Mouse (Mus musculus) induced T-regulatory cell, adult 2 months (primary cell): ENCODE data around the gene Clrn2.

ENCODE experiments used
- DNase-seq: peaks from one replicate; pipeline ENCODE4 v3.0.0-alpha.2; 2012; ENCODE audit warnings: low read depth

The Clrn2 gene

DNA sequence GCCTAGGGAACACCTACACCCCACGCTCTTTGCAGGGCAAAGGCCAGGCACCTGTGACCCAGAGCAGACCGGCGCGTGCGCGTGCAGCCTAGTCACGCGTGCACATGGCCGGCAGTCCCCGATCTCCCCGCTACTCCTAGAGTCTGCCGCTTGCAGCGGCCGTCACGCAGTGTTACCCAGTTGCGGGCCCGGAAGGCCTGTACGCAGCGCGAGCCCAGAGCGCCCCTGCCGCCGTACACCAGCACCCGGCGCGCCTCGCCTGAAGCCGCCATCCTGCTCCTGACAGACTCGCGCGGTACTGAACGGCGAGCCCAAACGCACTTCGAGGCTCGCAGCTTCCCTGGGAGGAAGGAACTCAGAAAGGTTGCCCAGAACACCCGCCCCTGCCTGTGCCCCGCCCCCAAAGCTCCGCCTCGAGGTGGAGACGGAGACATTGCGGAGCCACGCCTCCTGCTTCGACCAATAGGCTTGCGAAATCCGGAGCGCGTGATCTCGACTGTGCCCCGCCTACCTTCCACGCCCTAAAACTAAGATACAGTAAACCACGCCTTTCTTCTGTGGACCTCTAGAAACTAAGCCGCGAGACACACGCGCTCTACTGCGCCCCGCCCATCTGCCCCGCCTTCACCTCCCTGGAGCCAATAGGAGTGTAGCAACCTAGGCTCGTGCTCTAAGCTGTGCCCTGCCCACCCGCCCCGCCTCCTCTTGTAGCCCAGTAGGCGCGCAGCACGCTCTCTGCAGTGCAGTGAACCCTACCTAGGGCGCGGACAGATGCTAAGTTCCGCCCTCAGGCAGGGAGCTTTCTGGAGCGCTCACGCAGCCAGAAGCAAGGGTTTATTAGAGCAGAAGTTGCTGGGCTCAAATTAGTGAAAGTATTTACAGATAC lies 3.5 kb upstream of the Clrn2 start, which contains the start of gene Qdpr:
Gene Qdpr (minus strand): TSS at position 406 of the 886 bp plus-strand sequence.
- peak; percentile 99 for DNase-seq

DNA sequence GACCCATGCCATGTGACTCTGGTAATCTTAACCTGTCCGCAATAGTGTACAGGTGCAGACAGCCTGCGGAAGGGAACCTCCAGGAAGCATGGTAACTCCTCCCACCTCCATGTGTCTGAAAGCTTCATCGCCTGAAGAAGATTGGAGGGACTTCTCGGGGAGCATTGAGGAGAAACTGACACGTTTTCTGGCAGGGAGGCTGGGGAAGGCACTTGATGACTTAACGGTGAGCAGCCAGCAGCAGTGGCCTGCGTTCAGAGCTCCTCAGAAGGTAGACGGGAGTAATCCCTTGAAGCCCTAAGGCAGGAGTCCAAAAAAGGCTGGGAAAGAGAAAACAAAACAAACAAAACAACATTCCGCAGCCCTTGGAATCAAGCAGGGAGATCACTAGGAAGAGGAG lies 905 bp downstream of the Clrn2 start:
- DNase-seq, result no peak

DNA sequence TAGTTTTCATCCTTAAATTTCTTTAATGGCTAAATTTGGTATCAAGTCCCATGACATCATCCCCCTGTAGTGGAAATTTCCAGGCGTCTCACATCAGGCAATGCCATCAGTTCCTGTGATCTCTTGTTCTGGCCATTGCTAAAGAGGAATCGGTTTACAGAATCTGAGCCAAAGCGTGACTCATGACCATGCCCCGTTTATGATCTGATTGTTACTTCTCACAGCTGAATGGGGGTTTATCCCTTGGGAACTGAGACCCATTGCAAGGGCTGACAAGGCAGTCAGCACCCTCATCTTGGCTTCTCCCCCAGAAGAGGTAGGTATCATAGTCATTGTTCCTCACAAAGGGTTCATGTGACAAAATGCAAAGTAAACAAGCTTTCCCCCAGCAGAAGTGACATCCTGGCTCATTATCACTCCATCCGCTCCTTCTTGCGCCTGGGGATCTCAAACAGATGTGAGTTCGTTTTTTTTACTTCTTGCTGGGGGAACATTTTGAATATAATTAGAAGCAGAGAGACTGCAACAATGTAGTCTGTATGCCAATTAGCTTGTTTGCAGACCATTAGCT lies 19.4 kb downstream of the Clrn2 start:
- DNase-seq, result no peak

DNA sequence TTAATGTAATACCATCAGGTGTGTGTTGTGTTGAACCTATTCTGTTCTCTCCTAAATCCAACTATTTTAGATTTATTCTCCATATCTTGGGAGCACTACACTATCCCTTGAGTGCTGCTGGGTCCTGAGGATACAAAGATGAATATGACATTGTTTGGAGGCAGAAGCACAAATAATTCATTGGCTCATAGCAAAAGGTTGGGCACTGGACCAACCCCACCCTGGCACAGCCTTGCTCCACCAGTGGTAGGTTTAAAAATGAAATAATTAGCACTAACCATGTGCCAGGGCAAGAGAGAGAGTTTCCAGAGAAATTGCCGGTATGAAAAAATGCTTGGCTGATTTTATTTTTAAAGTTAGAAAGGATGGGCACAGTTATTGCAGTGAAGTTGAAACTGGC lies 20.0 kb downstream of the Clrn2 start:
- DNase-seq, result no peak

DNA sequence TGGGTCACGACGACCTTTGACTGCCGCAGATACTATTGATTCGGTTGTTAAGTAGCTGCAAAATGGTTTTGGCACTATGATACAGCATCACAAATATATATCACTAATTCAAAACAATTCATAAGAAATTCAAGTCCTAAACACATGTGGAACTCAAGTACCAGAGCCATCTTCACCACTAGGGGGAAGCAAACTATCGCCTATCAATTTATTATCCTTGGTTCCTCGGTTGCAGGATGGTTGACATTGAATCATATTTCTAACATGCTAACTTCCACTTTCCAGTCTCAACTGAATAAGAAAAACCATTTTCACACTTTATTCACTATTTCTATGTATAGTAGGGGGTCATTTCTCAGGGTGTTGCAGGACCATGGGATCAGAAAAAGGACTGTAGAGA lies 20.7 kb downstream of the Clrn2 start:
- DNase-seq, result peak; percentile 80

DNA sequence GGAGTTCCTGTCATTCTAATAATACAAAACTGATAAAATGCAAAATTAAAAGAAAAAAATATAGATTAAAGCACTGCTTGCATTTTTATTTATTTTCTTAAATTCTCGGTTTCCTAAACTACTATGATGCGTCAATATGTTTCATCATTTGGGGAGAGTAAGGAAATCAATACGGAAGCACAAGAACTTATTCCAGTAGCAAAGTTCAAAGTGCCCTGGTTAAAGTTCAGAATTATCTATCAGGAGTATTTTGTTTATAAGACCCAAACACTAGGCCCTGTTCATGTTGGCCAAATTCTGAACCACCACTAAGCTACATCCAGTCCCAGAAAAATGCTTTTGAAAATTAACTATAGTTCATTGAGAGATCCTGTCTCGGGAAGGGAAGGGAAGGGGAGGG lies 21.2 kb downstream of the Clrn2 start:
- DNase-seq, result no peak

DNA sequence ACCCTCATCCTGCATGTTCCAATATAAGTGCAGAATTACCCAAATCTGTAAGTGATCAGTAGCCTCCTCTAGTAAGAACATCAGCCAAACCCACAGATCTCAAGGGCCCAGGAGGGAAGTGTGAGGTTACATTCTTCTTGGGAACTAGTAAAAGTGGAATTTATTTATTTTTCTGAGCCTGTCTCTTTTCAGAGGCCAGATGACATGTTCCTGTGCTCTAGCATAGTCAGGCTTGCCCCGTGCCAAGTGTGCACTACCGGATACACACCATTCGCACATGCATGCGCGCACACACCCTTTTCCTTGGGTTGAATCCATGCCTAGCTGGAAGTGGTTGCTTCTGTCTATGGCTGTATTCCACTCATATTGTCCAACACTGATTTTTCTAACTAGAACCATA lies 22.2 kb downstream of the Clrn2 start:
- no peak for DNase-seq

DNA sequence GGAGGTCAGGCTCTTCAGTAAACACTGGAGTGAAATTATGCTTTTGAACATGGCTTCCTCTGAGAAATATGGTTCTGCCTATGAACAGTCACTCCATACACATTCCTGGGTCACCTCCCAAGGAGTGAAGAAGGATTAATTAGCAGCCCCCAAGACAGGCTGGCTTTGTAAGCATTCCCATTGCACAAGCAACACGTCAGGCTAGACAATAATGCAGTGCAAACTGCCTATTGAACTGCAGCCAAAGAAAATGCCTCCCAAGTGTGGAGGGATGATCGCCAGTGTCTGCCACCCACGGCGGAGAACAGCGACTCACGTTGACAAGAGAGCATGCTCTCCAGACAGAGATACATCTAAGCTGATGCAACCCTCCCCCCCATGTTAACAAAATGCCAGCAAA lies 22.7 kb downstream of the Clrn2 start:
- no peak for DNase-seq

DNA sequence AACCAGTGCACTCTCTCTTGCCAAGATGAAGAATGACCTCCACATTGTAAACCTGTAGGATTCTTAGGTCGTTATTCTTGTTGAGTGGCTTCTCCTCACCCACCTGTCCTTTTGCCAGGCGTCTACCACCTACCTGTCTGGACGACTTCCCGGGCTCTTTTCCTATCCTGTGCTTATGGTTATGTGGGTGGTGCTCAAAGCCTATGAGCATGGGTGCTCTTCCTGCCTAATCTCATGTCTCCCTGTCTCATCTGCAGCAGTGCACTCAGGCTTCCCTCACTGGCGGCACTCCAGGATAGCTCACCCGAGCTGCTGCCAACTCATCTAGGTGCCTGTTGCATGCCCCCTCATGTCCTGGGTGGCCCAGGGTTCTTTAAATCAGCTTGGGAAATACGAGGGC lies 24.1 kb downstream of the Clrn2 start:
- DNase-seq, result no peak

DNA sequence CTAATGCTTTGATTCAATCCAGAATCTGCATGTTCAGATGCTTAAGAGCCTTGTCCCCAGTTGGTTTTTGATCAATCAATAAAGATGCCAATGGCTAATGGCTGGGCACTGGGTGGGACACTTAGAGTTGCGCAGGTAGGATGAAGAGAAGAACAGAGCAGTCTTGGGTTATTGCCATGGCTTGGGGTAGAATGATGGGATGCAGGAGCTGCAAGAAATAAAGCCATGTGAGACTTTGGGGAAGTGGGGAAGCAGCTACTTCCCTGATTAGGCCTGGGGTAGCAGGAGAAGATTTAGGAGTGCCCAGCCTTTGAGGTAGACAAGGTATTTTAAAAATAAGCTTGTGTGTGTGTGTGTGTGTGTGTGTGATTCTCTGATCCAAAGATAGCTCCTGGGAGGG lies 26.5 kb downstream of the Clrn2 start:
- no peak for DNase-seq

DNA sequence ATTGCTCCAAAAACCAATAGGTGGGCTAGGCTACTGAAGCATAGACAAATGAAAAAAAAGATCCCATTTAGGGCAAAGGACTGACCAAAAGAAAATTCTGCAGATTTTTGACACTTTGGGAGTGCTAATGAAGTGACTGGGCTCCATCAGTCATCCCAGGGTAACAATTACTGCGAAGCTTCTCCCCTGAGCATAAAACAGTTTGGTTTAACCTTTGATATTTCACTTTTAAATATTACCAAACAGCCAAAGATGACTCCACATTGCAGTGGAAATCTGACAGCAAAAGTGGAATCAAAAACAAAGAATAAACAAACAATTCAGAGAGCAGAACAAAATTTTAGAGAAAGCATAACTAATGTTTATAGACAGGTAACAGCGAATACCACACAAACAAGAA lies 27.6 kb downstream of the Clrn2 start:
- no peak for DNase-seq

DNA sequence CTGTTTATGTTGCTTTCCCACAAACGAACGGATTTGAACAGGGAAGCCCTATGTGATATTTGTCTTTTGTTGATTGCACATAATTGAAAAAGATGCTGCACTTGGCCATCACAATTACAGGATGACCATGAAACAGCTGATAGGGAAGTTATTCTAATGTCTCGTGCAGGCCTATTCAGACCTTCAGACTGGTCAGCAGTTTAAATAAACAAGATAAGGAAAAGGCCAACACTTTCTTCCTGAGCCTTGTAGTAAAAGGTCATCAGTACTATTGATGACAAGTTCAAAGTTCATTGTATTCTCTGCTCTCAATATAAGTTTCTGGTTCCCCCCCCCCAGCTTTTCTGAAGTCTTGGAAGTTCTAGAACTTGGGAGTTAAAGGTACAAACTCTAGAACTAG lies 29.1 kb downstream of the Clrn2 start:
- no peak for DNase-seq

DNA sequence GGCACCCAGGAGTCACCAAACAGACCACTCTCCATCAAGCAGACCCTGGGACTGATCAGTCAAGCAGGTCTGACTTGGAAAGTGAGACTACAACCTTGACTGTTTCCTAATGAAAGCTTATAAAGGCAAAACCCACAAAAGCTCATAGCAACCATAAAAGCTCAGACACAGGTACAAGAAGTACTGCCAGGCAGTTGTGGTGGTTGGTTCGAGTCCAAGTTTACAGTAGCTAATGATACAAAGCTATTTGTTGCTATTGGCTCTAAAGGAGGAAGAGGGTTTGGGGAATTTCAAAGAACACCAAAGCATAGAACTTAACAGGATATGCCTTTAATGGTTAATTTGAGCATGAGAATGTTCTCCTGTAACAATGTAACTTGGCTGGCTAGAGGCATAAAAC lies 30.1 kb downstream of the Clrn2 start:
- no peak for DNase-seq

DNA sequence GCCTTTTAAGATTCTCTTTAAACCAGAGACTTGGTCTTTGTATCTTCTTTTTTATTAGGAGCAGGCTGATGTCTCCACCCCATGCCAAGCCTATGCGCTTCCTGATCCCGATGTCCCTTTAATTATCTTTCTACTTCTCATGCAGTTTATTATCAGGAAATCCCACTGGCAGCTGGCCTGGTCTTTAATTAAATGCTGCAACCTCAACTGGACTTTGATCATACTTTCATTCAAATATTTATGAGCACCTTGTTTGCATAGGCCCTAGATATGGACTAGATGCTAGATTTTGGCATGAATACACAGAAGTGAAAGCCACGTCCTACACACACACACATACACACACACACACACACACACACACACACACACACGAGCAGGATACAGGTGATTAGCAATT lies 38.2 kb downstream of the Clrn2 start:
- DNase-seq, result no peak

DNA sequence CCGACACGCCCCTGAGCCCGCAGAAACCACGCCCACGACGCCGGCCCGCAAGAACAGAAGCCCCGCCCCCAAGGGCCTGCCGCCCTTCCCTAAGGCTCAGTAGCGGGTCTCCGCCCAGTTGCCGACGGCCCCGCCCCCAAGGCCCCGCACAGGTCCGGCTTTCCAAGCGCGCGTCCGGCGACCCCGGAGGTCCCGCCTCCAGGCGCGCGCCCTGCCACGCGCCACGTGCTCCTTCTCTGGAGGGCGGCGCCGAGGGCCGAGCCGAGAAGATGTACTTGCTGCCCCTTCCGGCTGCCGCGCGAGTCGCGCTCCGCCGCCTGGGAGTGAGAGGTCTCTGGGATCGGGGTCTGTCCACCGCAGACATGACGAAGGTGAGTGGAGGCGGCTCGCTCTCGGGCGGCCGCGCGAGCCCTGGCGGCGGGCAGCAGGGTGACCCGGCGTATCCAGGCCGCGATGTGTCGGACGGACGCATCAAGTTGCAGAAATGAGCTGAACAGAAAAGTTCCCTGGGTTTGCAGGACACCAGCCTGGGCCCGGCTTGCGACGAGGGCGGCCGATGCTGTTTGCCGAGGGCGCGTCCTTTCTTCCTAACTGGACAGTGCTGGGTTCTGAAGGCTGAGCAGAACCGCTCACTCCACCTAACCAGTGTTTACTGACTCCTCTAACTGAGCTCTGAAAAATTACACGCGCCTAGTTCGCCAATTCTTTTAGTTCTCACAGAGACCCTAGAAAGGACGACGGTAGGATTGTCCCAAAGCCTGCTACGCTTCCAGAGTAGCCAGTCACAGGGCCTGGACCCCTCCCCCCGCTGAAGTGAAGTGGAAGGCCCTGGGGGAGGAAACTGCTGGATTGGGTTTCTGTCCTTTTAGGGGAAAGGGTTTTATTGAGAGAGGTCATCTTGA lies 39.9 kb downstream of the Clrn2 start, which contains the start of gene Lap3:
Gene Lap3 (plus strand): TSS at position 184 of the 902 bp plus-strand sequence.
- peak; percentile 97 for DNase-seq

DNA sequence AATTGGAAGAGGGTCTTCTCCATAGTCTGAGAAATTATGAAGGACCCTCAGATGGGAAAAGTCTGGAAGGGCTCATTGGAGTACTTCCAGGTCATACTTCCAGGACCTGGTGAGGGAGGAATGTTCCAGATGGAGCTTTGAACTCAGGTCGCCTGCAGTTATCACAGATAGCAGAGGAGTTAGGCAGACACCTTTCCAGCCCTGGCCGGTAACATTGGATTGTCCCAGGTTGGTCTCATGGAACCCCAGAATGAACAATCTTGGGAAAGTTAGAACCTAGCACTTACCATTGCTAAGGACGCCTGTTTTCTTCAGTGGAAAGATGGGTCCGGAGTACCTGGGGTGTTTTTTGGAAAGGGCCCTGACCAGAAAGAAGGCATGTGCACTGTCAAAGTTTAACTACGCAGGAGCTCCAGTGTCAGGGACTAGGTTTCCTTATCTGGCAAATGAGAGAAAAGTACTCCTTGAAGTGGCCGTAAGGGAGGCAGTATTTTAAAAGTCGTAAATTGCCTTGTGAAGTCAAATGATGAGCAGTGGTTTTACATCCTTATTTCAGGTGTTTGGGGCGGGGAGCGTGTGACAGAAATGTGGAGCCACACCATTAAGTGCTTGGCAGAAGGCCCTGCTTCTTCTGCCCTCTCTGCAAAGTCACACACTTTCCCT lies 40.7 kb downstream of the Clrn2 start:
- DNase-seq, result peak; percentile 18

DNA sequence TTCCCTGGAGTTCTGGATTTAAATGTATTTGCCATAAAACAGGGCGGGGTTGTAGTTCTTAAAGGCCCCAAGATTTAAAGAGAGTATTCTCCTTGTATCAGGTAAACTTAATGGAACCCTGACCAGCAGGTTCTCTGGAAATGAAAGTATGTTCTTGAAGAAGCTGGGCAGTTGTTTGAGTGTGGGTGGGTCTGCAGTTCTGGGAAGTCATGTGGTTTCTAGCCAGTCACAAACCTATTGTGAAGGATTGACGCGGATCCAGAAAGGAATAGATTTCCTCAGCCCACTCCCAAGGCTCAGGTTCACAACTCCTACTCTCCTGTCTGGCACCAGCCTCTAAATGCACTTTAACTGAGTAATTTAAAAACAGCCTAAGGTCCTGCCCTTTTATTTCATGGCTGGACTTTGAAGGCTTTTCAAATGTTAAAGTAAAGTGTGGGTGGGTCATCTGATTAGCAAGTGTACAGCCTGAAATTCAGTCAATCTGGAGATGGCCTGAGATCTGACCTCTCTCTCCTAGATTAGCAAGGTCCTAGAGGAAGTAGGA lies 42.0 kb downstream of the Clrn2 start:
- DNase-seq, result no peak

DNA sequence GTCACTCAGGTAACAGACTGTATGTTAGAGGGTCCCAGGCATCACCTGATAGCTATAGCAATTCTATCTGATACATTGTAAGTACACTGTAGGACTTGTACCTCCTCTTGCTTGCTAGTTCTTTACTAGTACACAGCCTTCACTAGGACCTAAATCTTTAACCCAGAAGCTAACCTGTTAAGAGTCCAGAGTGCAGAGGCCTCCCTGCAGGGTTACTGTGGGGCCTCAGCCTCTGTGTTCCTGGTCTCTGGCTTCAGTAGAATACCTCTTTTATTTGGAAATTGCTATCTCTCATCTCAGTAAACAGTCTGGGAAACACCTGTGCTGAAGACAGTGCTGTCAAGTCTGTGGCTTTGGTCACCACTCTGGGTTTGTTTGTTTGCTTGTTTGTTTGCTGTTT lies 42.5 kb downstream of the Clrn2 start:
- DNase-seq, result no peak

DNA sequence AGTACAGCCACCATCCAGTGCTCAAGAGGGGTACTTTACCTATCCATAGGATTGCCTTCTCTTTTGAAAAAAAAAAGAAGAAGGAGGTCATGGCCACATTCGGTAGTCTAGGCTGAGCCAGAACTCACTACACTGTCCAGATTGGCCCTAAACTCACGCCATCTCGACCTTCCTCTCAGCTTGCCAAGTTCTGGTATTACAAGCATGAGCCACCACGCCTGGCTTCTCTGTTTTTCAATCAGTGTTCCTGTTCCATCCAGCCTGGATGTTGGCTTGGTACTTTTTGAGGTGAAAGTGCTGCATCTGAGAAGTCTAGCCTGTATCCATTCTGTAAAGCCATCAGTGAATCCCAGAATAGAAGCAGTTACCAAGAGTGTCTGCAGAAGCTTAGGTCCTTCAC lies 42.9 kb downstream of the Clrn2 start:
- DNase-seq, result no peak

DNA sequence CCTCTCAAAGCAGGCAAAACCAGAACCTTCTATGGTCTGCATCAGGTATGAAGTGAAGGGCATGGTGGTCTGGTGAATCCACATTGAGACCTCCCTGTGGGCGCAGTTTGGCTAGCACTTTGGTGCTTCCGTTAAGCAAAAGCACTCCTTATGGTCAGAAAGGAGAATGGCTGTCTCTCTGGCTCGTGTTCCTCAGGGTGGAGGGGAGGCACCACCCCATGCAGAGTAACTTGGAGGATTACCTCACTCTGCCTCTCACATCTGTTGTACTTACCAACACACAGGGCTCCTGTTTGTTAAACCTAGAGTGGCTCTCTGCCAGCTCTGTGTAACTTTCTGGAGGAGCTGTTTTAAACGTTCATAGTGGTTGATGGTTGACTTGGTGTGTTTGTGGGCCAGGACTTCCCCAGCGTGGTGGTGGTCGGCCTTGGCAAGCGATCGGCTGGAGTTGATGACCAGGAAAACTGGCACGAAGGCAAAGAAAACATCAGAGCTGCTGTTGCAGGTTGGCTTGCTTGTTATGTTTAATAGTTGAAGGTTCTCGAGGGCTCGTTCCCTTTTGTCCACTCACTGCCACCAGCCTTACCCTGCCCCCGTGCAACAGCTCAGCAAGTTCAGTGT lies 43.5 kb downstream of the Clrn2 start:
- DNase-seq, result no peak

DNA sequence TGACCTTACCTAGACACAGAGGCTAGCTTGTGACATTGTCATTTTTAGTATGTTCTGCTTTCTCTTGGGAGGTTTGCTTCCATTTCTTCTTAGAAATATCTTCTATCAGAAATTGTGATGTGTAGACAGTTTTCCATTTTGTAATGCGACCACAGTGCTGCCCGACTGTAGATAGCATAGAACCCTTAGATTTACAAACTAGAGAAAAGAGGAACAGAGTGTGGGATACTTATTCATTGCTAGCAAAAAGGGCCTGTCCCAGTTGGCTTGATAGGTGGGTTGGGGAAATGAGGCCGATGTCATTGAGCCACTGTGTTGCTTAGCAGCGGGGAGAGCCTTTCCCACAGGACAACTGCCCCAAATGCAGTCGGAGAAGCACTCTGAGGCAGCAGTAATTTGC lies 44.0 kb downstream of the Clrn2 start:
- DNase-seq, result no peak
